Mouse (Mus musculus) brain, embryonic 14.5 days (tissue): ENCODE results near the gene St8sia1.

Experiments used
- CTCF ChIP-seq: fragments of 200-500 bp; IDR thresholded peaks from 2 replicates; pipeline ENCODE4 v1.5.1; 2012; ENCODE audit warnings: inconsistent platforms, mild to moderate bottlenecking, moderate library complexity, borderline replicate concordance; ENCODE audit not compliant: insufficient read depth, insufficient read length; ENCODE audit errors: extremely low read depth
- POLR2A ChIP-seq: fragments of 200-500 bp; IDR thresholded peaks from 2 replicates; pipeline ENCODE4 v1.6.1; 2012; ENCODE audit warnings: mild to moderate bottlenecking, inconsistent platforms, borderline replicate concordance; ENCODE audit not compliant: poor library complexity, insufficient read depth, insufficient read length, severe bottlenecking; ENCODE audit errors: extremely low read depth

GRCm38 (mm10) chr6:142917471-142917901, 46.8 kb downstream of the St8sia1 start:
- TF ChIP-seq POLR2A = no peak
- no peak for TF ChIP-seq CTCF
